Mouse (Mus musculus): ENCODE measurements around the gene Nup210.

Gene Nup210

DNA sequence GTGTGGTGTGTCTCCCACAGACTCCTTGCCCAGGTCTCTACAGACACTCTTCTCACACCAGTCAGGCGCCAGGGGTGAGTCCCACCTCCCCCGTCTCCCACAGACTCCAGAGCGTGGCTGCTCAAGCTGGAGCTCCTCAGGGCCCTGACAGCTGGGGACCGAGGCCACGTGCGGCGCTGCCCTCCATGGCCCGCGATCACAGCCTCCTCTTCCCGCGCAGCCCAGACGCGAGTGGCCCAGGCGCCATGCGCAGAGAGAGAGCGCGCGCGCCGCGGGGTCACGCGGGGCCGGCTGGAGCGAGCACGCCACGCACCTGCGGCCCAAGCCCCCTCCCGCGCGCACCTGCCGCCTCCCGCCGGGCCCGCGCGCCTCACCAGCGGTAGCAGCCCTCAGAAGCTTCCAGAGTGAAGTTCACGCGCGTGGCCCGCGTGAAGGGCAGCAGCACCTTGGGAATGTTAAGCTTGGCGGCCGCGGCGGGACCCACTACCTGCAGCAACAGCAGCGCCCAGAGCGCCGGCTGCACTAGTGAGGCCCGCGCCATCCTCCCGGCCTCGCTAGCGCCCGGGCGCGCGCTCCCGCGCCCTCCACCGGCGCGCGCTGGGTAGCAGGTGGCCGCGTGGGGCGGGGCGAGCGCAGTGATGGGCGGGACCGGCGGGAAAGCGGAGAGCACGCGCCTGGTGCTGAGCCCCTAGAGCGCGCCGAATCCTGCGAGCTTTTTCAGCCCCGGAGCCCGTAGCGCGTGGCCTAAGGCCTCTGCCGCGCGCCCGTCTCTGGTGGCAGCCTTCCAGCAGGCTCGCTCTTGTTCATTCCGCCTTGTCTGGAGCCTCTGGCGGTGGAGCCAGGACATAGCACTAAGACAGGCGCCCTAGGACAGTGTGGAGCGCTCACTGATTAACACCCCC is at the start of gene Nup210:
Gene Nup210, minus strand, starts transcription at position 586 of the 902 bp plus-strand sequence.
- peak; percentile 92 for DNase-seq (ENCODE audit: low read depth, low spot score)

DNA sequence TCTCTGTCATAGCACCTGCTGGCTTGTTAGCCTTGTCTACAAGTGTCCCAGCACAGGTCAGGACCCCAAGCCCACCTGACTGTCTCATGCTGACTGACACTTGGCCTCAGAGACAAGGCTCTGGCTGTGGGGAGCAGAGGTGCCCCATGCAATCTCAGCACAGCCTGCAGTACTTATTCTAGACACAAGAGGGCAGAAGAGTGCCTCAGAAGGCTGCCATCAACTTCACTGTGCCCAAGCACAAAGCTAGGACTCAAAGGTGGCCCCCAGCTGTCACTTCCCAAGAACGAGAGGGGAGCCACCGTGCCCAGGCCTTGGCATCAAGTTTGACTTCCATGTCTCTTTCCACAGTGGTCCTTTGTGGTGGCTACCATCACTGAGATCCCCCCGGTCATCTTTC is 48.6 kb upstream of the Nup210 start:
- DNase-seq (ENCODE audit: low read depth, low spot score), result peak; percentile 80

DNA sequence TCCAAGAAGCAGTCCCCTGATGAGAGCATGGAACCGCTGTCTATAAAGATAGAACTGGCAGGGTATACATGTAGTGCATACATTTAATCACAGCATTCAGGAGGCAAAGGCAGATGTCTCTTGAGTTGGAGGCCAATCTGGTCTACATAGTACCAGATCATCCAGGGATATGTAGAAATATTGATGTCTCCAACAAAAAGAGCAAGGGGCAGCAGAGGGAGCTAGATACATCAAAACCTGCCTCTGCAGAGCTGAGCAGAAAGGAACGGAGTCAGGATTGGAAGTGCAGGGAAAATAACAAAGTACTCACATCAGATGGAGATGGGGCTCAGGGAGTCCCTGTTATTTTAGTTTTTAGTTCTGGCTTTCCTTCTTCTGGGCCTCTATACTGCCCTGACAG is 48.0 kb upstream of the Nup210 start:
- DNase-seq (ENCODE audit: low read depth, low spot score), result no peak

DNA sequence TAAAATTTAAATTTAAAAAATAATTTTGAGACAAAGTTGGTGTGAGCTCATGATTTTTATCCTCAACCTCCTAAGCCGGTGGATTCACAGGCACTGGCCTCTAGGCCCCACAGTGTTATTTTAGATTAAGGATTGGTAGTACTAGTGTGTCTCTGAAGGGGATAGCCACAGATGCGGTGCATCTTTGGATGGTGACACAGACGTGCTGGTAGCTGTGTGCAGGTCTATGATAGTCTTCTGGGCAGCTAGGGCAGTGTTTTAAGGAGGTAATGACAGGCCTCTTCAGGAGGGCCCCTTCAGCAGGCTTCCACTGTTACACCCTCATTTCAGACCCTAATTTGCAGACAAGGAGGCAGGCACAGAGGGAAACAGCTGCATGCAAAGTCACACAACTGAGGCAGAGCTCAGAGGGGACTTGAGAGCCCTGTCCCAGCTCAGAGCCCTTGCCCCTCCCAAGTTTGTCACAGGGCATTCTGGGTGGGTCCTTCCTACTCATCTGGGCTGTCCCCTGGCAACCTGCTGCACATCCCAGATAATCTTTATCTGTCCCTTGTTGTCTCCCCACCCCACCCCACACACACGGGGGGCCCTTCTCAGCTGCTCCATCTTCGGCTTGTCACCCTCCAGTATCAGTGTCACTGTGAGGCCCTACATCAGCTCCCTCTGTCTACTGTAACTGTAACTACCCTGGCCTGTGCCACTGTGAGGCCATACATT is 46.7 kb upstream of the Nup210 start:
- DNase-seq (ENCODE audit: low read depth, low spot score), result no peak

DNA sequence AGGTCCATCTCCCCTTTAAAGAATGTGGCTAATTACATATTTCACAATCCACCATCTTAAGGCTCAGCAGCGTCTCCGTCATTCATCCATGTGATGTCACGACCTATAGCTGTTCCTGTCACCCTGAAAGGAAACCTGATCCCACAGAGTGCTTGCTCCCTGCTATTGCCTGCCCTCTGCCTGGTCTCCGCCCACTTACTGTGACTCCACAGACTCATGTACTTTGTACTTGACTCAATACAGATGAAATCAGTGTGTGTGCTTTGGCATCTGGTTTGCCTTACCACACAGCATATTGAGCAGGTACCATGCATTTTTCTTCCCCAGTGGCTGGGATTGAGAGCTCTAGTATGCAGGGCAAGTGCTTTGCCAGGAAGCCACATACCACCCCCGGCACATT is 45.7 kb upstream of the Nup210 start:
- no peak for DNase-seq (ENCODE audit: low read depth, low spot score)

DNA sequence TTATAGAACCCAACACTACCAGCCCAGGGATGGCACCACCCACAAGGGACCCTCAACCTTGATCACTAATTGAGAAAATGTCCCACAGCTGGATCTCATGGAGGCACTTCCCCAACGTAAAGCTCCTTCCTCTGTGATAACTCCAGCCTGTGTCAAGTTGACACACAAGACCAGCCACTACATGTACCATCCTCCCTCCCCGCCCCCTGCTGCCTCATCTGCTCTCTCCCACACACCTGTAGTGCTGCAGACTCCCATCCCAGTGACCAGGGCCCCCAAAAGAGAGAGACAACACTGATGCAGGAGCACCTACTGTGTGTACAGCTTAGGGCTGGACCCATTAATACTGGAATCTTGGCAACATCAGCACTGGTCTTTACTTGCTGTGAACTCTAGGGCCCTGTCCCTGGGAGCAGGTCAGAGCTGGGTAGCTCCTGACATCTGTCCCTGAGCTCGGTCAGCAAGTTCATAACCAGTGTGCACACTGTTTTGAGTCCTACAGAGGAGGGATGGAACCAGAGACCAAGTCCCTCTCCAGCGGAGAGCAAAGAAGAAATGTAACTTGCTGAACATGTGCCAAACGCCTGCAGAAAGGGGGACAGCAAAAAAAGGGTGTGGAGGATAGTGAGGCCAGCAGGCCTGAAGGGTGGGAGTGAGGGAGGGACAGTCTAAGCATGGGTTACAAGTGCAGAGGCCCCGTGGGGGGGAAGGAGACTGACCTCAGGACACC is 45.0 kb upstream of the Nup210 start:
- no peak for DNase-seq (ENCODE audit: low read depth, low spot score)

DNA sequence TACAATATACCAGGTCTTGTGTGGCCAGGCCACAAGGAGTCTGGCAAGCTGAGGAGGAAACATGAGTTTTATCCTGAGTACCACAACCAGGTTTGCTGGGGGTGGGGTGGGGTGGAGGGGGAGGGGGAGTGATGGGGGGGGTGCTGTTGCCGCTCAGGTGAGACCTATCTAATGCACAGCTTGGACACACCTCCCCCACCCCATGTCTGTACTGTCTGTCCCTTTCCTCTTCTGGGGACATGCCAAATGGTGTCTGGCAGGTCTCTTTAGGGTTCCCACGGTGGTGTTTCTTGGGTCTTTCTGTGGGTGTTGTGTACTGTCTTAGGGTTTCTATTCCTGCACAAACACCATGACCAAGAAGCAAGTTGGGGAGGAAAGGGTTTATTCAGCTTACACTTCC is 44.3 kb upstream of the Nup210 start:
- no peak for DNase-seq (ENCODE audit: low read depth, low spot score)

DNA sequence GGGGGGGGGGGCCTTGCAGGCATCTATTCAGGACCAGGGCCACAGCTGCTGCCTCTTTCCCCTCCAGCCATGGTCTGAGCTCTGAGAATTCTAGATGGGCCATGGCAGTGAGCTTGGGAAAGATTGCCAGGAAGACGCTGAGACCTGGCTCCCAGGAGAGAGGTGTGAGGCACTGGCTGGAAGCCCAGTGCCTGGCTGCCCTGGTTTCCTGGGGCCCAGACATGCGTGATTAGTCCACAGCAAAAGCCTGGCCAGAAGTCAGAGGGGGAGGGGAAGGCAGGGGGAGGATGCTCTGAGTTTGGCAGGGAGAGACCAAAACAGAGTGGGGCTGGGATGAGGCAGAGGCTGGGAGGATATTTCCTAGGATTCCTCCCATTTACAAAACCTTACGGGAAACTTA is 43.8 kb upstream of the Nup210 start:
- no peak for DNase-seq (ENCODE audit: low read depth, low spot score)

DNA sequence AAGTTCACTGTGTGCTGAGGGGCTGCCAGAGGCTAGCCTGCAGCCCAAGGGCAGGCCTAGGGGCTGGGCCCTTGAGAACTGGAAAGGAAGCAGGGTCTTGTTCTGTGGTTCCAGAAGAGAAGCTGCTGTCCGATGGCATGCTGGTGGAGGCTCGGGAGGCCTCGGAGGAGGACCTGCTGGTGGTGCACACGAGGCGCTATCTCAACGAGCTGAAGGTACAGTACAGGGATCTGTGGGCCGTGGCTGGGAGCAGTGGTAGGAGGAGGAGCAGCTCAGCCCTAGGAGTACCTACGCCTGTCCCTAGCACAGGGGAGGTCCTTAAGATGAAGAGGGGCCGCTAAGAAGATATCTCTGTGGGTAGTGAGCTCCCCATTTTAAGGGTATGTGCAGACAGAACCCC is 42.4 kb upstream of the Nup210 start:
- no peak for DNase-seq (ENCODE audit: low read depth, low spot score)

DNA sequence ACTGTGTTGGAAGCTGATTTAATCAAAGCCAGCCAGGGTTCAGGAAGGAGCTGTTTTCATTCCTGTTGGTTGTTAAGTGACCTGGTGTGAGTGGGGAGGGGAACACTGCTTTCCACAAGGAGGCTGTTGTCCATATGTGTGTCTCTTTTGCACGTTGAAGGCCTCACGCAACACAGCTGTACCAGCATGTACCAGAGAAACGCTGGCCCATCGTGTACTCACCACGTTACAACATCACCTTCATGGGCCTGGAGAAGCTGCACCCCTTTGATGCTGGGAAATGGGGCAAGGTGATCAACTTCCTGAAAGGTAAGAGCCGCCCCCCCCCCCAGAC is 40.6 kb upstream of the Nup210 start:
- DNase-seq (ENCODE audit: low read depth, low spot score), result no peak

DNA sequence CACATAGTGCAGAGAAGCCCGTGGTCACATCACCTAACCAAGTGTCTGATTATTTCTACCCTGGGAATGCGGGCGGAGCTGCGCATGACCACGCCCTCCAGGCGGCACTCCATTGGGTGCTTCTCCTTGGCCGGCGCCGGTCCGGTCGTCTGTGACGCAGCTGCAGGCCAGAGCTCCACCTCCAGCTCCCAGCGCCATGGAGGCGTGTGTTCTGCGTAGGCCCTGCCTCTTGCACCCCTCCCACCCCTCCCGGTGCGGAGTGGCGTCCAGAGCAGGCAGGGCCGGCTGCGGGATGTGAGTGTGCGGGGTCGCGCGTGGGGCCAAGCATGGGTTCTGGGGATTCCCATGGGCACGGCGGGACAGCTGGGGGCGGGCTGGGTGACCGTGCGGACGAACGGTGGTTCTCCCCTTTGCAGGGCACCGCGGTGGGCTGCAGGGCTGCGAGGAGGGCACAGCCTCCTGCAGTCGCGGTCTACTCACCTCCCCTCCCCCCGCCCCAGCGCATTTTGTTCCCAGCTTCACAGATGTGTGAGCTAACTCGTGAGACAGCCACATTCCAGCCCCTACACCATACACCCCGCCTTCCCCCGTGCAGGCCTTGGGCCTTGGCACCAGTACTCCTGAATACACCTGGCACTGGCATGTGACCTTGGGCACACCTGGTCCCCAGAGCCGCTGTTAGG is 40.1 kb upstream of the Nup210 start, which contains the start of gene Hdac11:
Gene Hdac11, plus strand, starts transcription at position 112 of the 683 bp plus-strand sequence.
- DNase-seq (ENCODE audit: low read depth, low spot score), result peak; percentile 94

DNA sequence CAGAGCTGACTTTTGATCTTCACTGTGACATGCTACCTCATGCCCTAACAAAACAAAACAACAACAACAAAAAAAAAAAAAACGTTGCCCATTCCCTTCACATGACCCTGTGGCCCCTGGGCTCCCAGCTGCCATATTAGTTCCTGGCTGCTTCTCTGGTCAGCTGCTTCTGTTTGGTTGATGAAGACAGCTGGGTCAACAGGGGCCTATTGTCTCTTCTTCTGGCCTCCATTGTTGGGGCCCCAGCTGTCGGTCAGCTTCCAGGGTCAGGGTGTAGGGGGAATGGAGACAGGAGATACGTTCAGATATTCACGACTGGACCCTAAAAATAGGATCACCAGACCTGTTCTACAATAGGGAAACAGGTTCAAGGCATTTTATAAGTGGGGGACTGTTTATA is 39.4 kb upstream of the Nup210 start:
- peak; percentile 23 for DNase-seq (ENCODE audit: low read depth, low spot score)

DNA sequence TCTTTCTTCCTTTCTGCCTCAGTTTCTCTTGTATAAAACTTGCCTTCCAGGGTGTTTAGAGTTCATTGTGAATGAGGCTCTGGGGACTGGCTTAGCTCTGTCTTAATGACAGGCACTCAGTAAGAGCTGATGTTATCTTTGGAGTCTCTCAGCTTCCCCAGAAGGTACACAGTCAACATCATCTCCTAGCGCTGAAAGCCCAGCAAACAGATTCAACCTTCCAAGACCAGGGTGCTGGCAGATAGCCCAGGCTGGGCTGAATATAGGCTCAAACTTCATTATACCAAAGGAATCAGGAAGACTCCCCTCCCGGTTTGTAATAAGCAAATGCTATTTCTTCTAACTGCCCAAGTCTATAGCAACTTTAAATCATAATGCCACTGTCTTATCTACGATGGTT is 38.7 kb upstream of the Nup210 start:
- no peak for DNase-seq (ENCODE audit: low read depth, low spot score)

DNA sequence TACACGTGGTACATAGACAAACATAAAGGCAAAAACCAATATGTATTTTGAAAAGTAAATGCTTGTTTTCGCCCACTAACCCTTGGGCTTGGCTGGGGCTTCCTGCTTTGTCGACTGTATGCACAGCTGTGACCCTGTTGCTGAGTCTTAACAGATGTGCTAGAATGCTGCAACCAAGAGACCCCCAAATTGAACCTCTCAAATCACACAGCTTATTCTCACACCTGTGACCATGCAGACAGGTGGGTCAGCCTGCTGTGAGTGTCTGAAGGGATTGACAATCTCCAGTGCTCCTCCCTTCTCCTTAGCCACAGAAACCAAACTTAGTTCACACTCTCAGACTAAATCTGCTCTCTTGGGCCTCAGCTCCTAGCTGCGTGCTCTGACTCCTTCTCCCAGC is 38.1 kb upstream of the Nup210 start:
- no peak for DNase-seq (ENCODE audit: low read depth, low spot score)

DNA sequence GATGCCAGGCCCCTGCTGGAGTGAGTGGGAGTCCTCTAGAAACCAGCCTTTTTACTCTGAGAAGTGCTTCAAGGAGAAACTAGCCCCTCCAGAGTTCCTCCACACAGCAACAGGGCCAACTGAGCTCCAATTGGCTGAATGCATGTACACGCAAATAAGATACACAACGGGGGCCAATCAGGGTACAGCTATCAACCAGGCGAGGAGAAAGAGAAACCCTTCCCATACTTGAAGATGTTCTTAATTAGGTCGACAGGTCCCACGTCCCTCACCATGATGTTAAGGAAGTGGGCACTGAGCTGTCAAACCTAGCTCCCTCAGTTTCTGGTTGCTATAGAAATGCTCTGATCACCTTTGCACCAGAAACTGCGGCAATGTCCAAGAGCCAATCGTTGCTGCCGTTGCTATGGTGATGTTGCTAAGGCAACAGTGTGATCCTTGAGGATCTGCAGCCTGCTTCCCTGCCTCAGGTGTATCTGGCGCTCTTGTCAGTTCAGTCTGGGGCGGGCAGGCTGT is 37.0 kb upstream of the Nup210 start:
- DNase-seq (ENCODE audit: low read depth, low spot score), result peak; percentile 72

DNA sequence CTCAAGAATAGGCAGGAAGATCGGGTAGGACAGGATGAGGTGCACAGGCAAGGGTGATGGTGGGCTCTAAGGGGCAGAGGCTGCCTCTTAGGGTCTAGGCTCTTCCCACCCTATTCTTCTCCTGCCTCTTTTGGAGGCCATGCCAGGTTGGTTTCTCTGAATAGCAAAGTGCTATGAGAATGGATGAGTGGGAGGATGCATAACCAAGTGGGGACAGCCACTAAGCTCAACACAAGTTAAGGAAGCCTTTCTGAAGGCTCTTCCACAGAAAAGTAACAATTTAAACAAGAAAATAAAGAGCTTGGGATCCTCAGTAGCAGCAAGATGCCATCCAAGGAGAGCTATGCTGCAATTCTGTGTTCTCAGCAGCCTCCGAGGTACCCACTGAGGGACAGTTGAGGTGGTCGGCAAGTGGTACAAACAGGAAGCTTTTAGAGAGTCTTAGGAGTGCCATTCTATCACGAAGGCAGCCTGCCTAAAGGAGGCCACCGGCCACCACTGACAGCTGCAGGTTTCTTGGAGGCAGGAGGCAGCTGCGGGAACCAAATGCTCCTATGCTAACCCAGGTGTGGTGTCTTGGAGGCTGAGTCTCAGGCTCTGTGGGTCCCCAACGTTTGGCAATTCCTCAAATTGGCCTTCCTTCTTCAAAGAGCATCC is 36.4 kb upstream of the Nup210 start:
- no peak for DNase-seq (ENCODE audit: low read depth, low spot score)

DNA sequence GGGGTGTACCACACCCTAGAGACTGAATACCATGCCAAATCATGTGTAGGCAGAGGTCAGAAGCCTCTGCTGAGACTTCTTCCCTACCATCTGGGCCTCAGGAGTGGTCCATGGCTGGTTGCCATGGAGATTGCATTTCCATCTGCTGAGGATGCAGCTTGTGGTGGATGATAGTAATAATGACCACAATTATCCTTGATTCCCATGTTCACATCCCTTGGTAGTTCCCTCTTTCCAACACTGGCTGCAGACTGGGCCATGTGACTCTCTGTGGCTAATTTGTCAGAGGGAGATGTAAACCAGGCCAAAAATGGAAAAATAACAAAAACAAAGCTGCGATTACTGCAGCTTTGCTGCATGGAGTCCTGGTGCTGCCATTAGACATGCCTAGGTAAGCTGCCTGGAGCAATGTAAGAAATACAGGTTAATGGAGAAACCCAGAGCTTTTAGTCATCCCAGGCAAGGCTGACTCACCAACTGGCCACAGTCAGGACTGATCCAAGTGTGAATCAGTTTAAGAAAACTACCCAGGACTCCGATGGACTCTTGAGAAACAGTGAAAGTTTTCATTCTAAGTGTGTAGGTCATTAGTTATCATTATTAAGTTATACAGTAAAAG is 30.6 kb upstream of the Nup210 start:
- no peak for DNase-seq (ENCODE audit: low read depth, low spot score)

DNA sequence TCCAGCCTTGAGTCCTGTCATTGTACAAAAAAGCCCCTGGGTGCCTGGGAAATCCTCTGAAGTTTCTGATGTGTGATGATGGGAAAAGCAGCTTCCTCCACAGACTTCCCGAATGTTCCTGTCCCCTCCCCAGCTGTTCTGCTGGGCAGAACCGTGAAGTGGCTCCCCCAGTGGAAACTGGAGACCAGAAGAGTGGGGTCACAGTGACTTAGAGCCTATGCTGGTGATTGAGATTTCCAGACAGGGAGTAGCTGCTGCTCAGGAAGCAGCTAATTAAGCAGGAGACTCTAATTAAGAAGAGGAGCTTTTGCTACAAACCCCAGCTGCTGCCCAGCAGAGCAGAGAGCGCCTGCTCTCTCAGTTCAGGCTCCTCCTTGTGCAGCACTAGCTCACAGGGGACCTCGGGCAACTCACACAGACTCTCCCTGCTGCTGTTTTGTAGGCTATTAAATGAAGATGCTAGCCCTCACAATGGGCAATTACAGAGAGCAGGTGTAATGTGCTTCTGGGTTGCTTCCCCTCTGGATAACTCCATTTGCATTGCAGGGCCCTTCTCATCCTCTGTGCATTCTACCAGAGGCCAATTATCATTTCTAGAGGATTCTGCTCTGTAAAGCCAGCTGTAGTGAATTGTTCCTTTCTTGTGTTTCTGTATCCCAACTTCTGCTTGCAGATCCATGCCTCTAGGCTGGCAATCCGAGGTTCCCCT is 30.0 kb upstream of the Nup210 start:
- DNase-seq (ENCODE audit: low read depth, low spot score), result peak; percentile 48

DNA sequence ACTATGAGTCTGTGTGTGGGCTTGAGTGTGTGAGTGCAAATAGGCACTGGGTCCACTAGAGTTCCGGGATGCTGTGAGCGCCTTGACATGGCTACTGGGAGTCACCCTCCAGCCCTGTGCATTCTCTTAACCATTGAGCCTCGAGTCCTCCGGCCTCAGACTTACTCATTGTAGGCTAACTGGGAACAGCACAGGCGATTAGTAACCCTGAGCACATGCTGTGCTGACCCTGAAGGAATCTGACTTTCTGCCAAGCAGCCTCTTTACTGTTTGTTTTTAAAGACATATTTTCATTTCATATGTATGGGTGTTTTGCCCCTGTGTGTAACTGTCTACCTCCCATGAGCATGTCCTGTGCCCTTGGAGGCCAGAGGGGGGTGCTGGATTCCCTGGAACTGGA is 28.9 kb upstream of the Nup210 start:
- DNase-seq (ENCODE audit: low read depth, low spot score), result no peak

DNA sequence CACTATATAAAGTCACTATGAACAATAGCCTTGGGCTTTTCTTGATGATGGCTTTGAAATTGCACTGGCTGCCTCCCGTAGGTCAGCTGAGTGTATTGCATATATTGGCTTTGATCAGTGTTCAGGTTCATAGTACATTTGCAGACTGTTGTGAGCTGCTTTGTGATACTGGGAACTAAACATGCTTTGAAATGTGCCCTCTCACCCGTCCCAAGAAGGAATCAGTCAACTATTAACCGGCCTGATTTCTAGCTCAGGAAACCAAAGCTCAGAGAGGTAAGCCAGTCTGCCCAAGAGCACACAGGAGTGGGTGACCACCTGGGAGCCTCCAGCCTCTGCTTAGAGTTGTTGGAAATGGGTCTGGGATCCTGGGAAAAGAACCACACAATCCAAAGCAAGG is 28.4 kb upstream of the Nup210 start:
- no peak for DNase-seq (ENCODE audit: low read depth, low spot score)
